Mouse (Mus musculus): ENCODE results near the gene Kansl1l. TPM values are rescaled to one million over a fixed set of nuclear protein-coding genes. Genes with fewer than 3 reads are reported as not detected.

Kansl1l gene
- 10 to 100 TPM; 22.2 to 23.2 TPM for total RNA-seq (2021)

DNA sequence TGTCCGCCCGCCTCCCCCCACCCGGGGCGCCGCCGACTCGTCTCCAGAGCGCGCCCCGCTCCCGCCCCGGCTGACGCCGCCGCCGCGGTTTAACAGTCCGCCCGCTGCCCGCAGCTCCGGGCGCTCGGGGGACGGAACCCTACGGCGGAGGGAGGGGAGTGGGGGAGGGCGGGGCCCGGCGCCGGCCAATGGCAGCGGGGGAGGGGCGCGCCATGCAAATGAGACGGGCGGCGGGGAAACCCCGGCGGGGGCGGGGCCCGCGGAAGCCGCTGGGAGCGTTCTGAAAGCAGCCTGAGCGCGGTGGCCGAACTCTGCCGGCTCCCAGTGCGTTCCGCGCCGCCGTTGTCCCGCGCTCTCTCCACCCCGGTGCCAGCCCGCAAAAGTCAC is at the start of gene Kansl1l:
Gene Kansl1l, minus strand, starts transcription at position 110 of the 387 bp plus-strand sequence.
- intact Hi-C loops (cut with DNase I), result loop anchor here (2.0 to 5.0 kb wide), 3 partner anchors 45 to 117 kb away; partner anchors contain the start of genes Acadl and Rpe
- peak; percentile 94 for DNase-seq

DNA sequence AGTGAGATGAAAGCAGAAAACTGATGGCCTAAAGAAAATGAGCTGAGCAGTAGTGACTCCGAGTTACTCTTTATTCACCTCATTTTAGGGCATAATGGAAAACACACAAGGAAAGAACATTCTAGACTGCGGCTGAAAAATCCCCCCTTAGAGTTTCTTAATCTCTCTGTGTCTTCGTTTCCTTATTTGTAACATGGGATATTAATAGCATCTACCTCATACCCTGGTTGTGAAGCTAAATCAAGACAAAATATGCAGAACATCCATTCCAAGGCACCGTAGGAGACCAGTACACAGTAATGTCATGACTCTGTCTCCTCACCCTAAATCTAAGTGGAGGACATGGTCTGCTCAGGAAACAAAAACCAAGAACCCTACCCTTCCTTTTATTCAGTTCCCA is 48.3 kb upstream of the Kansl1l start:
- DNase-seq, result no peak
- intact Hi-C loops (cut with DNase I), result no loop called here

DNA sequence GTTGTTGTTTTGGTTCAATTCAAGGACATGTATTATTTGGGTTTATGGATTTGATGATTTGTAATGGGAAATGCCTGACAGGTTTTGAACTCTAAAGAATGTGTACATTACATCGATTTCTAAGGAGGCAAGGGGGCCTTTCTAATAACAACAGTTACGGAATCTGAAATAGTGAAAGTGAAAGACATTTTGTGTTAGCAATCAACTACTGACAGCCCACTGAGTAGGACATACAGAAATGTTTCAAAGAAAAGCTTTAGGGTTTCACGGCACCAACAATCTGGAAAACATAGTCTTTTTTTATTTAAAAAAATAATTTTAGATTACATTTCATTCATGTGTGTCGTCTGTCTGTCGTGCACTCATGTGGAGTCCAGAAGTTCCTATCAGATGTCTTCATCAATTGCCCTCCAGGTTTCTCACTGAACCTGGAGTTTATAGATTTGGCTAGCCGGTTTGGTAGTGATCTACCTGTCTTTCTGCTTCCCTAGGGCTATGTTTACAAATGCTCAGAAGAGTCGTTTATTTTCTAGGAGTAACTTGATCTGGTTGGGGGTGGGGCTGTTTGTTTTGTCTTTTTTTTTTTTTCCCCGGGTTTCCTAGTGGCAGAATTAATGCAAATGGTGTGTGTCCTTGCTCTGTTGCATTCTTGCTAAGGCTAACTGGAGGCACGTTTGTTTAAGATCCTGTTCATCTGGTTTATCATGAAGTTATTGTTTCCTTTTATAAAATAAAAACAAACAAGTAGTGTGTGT is 46.6 kb upstream of the Kansl1l start:
- intact Hi-C loops (cut with DNase I), result loop anchor here (2.0 kb wide), 1 partner anchor 47 kb away; the partner anchor contains the start of gene Kansl1l
- no peak for DNase-seq

DNA sequence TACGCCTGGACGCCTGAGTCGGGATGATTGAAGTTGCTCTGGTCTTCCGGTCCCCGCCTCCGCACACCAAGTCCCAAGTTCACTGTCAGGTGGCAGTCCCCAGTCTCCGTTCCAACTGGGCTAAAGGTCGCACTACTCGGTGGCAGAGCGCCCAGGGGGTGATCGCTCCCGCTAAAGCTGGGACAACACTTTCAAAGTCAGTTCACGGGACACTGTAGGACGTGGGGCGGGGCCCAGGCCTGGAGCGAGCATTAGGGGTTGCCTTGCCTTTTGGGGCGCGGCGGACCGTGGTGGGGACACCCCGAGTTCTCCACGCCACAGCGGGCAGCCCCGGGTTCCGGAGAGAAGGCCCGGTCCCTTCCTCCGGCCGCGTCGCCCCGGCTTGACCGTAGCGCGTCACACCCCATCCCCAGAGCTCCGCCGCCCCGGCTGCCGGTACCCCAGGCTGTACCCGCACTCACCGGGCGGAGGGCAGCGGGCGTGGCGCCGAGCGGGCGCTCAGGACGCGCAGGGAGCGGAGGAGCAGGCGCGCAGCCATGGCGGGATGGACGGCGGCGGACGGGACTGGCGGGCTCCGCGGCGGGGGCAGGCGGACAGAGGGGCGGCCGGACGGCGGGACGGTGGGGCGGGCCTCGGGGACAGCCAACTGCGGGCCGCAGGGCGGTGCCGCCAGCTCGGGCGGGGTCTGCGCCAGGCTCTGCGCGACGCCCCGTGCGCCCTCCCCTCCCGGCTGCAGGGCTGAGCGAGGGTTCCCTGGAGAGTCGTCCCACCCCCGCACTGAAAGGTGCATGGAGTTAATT is 45.5 kb upstream of the Kansl1l start, which contains the start of gene Acadl:
Gene Acadl, minus strand, starts transcription at position 566 of the 800 bp plus-strand sequence.
- intact Hi-C loops (cut with DNase I), result loop anchor here (2.0 kb wide), 1 partner anchor 46 kb away; the partner anchor contains the start of gene Kansl1l

DNA sequence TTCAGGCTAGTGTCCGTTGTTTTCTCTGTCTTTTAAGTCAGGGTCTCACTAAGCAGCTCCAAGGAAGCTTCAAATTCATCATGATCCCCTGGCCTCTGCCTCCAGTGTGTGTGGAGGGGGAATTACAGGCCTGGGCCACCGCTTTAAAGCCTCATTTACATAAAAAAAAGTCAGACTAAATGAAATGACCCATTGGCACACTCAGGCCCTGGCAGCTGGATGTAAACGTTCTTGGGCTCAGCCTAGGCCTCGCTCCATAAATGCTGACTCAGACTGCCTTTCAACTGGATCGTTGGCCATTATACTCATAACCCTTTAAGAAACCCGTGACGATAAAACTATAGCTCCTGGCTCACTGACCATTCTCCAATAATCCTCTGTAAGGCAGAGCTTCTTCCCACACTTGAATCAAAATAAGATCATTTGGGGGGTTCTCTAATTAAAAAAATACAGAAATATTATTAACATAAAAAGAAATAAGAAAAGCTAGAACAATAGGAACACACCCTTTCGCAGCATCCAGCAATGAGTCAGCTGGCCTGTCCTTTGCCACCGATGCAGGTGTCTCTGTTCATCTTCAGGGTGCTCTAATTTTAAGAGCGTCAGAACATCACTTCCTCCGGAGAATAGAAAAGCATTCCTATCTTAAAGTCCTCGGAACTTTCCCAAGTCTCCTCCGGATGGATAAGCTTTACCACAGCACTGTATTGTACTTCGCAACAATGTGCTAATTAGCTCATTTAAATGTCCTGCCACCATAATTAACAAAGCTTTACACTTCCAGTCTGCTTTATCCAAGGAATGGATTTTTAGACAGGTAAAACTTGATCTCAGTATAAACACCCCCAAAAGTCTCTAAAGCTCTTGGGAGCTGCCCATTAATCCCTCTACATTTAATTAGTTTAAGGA is 44.7 kb upstream of the Kansl1l start:
- DNase-seq, result no peak
- intact Hi-C loops (cut with DNase I), result loop anchor here (2.0 kb wide), 1 partner anchor 45 kb away; the partner anchor contains the start of gene Kansl1l

More for the DNA sequence above, 45.5 kb upstream of the Kansl1l start, which contains the start of gene Acadl:
- DNase-seq, result peak; percentile 94 to 95

DNA sequence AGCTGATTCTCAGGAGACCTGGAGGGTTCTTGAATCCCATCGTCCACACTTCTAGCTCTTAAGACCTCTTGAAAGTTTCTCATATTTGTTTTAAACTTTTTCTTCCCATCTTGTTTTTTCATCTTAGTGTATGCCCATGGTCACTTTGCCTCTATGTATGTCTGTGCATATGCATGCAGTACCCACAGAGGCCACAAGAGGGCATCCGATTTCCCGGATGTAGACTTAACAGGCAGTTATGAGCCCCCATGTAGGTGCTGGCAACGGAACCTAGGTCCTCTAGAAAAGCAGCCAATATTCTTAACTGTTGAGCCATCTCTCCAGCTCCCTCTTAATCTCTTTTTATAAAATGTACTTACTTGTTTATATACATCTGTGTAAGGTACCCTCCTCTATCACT is 30.1 kb upstream of the Kansl1l start:
- DNase-seq, result peak in 1 of 2 experiments; percentile 43
- intact Hi-C loops (cut with DNase I), result no loop called here

DNA sequence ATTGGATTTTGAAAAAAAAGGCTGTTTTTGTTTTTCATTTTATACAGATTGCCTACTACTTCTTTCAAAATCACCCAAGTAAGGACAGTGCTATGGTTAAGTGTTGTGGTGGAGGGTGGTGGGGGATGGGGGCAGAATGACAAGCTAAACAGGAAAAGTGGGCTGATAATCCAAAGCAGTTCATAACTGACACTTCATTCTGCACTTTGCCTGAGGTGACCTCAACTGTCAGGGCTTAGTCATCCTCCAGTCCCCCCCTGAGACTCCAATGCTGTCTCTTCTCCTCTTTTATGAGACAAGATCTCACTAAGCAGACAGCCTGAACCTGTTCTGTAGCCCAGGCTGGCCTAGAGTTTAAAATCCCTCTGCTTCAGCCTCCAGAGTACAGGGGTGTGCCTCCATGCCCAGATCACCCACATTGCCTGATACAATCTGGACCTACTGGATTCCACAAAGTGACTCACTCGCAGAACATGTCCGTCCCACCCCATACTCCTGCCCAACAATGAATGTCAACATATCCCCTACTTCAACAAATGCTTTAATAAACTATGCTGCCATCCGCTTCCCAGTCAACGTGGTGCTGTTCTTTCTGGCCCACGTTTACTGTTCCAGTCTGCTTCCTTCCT is 28.4 kb upstream of the Kansl1l start:
- intact Hi-C loops (cut with DNase I), result no loop called here
- no peak for DNase-seq

DNA sequence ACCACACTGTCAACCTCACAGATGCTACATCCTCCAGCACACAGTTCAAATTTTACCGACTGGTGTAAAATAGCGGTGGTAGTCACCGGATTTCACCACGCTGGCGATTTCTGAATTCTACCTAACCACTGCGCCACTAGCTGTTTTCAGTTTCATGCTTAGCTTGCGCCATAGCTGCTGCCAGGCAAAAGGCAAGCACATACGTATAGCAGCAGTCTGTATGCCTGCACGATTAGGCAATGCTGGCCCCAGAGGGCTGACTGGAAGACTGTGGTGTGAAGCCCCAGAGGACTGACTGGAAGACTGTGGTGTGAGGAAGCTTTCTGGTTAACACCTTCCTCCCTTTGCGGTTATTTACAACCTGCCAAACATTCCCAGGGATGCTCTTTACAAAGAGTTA is 24.6 kb upstream of the Kansl1l start:
- intact Hi-C loops (cut with DNase I), result no loop called here
- DNase-seq, result no peak

DNA sequence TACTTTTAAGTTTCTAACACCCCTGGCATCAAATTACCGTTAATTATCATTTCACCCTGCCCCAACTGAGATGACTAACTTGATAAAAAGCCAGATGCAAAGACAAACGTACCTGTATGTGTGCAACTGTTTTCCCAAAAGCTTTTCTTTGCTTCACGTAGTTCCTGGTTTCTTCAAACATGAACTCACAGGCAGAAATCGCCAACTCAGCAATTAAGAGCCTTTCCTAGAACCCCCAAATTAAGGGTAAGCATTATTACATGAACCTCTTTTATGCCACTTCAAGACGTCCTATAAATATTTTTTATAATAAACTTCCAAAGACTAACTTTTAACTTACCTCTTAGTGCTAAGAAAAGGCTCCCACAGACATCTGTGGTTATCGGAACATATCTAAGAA is 24.1 kb upstream of the Kansl1l start:
- DNase-seq, result no peak
- intact Hi-C loops (cut with DNase I), result no loop called here

DNA sequence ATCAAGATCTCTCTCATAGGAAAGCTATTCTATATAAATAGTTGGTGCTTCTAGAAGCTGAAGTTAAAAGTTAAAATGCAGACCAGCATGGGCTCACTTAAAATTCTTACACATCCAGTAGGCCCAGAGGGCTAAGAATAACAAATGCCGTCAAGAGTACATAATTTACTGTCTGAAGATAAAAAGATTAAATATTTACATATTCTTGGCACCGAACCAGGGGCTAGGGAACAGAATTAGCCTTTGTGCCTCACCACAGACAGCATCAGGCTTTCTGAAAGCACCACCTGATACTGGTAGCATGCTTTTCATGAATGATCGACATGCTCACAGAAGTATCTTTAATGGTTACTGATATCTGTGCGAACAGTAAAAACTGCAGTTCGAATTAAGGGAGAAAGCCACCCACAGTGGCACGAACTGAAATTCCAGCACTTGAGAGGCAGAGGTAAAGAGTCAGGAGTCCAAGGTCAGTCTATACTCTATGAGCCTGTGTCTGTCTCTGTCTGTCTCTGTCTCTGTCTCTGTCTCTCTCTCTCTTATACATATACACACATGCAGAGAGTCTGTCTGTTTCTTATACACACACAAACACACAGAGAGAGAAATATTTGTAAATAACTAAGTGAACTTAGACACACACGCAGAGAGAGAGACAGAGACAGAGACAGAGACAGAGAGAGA is 22.5 kb upstream of the Kansl1l start:
- intact Hi-C loops (cut with DNase I), result loop anchor here (5.0 kb wide), 2 partner anchors 118 to 163 kb away; no protein-coding TSS in a partner anchor

DNA sequence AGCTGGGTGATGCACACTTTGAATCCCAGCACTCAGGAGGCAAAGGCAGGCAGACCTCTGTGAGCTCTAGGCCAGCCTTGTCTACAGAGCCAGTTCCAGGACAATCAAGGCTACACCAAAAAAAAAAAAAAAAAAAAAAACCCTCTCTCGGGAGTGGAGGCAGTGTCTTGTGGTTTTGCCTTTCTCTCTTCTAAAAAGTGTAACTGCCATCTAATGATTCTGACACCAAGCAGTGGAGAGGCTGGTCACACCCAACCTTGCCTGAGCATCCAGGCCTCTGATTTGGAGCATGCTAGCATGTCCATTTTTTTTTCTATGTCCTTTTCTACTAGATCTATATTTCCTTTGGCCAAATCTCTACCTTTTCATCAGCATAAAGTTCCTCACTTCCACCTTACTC is 21.8 kb upstream of the Kansl1l start:
- DNase-seq, result no peak
- intact Hi-C loops (cut with DNase I), result loop anchor here (5.0 kb wide), 2 partner anchors 117 to 162 kb away; no protein-coding TSS in a partner anchor

More for the DNA sequence above, 22.5 kb upstream of the Kansl1l start:
- DNase-seq, result no peak

DNA sequence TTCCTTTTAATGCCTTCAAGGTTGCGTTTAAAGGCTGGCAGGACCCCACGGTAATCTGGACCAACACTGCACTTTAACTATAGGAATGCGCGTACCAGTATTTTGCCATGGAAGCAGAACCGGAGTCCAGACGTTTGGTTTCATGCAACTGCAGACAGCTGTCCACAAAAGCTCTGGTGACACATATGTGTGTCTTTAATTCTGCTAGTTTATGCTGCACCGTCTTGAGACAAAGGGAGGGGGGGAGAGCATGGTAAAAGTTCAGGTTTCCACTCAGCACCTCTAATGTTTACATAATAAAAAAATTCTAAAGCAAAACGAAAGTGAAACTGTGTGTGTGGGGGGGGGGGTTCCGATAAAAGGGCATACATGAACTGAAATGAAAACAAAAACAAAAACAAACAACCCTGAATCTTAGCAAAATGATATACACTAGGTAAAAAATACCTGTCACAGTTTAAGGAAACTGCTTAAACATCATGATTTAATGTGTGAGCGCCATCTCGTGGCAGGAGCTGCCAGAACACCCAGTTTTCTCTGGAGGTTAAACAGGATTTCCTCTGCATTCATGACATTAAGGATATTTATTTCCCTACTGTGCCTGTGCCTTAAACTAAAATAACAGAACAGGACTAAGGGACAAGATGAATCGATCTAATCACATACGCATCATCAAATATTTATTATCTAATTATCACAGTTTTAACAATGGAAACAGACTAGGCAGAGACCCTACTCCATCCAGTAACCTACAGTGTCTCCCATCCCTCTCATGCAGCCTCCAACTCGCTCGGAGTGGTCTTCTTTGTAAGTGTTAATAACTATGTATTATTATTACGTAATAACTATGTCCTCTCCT is 21.1 kb upstream of the Kansl1l start:
- peak; percentile 70 to 87 for DNase-seq
- intact Hi-C loops (cut with DNase I), result loop anchor here (5.0 kb wide), 2 partner anchors 116 to 161 kb away; no protein-coding TSS in a partner anchor

DNA sequence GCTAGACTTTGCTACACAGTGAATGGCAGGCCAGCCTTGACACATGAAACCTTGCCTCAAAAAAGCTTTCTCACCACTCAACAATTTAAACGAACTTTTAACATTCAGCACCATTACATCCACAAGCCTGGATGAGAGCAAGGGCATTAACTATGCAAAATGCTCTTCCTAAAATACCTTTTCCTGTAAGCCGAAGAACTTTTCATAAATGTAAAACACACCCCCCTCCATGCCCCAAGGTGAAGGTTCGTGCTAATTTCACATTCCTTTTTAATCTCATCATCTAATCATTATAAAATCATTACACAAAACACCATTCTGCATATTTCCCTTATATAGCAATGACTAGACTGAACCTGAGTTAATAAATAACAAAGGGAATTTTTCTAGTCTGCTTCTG is 19.8 kb upstream of the Kansl1l start:
- no peak for DNase-seq
- intact Hi-C loops (cut with DNase I), result loop anchor here (5.0 kb wide), 2 partner anchors 115 to 160 kb away; no protein-coding TSS in a partner anchor

DNA sequence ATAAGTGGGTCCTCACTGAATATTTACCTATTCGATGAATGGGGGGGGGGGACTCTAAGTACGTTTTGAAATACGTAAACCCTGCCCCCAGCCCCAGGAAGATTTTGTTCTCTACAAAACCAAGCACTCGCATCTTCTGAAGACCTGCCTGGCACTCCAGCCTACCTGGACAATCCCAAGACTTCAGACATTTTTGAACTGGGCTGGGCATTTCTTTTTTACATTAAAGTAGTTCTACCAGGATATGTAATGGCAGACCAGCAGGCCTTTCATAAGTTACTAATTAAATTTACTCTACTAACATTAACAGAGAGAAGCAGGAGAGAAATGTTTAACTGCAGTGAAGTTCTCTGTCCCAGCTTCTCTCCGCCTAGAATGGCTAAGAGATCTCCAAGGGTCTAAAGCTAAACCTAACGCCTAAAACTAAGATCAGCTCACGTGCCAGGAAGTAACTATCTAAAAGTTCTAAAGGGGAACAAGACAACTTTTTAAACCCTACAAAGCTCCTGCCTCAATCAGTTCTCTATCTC is 15.3 kb upstream of the Kansl1l start:
- no peak for DNase-seq
- intact Hi-C loops (cut with DNase I), result no loop called here

DNA sequence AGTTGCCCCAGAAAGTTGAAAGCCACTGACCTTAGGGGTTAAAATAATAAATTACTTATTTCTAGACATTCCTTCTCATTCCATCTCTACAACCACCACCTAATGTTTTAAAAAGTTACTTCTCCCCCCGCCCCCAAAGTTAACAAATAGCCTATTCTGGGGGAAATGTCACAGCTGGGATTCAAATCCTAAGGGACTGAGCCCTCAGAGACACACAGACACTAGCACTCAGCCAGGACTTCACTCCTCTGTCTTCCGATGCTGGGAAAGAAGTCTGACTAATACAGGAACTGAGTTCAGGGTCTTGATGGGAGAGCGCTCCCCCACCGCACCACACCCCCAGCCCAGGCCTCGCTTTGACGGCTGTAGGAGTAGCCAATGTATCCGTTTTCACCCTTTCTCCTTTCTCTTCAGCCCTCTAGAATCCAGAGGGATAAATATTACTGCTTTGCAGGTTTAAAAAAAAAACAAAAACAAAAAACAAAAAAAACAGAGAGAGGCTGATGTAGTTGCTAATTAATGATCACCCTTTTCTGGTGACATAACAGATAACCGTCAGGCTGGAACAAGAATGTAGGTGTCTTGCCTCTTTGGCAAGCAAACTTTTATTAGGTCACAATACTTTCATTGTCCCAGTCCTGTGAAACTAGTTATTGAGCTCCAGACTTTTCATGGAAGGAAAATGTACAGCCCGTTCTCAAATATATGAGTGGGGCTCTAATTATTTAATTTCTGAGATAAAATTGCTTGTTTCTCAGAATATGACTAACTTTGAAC is 14.7 kb upstream of the Kansl1l start:
- intact Hi-C loops (cut with DNase I), result no loop called here
- no peak for DNase-seq

DNA sequence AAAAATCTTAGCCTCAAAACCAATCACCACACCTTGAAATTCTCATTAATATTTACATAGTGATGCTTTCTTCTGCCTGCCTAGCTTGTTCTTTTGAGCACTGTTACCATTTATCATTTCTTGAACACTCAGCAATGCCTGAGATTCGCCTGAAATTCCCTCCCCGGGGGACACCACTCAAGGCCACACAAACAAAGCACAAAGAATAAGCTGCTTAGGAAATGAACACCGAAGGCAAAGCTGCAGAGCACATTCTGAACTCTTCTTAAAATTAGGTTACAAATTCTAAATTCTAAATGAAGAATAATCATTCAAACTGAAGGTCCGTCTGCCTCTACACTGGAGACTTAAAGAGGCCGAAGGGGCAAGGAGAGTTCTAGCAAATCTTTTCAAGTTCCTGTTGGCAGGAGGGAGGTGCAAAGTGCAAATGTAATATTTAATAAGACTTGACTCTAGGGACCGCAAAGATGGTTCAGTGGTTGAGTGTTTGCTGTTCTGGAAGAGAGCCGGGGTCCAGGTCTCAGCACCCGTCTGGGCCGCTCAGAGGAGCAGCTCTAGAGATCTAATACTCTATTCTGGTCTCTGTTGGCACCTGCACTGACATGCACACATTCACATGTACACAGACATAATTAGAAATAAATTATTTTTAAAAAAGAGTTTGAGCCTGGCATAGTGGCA is 12.2 kb upstream of the Kansl1l start:
- no peak for DNase-seq
- intact Hi-C loops (cut with DNase I), result no loop called here
